Mouse (Mus musculus): ENCODE measurements around the gene AL731706.2. TPM values are rescaled to one million over a fixed set of nuclear protein-coding genes. Genes with fewer than 3 reads are reported as not detected.

The AL731706.2 gene
- polyA plus RNA-seq (2015; fragmentation: Nextera tagmentation; extraction: Ambion mirVana), result 32.4 and 39.0 TPM in 2 replicates

DNA sequence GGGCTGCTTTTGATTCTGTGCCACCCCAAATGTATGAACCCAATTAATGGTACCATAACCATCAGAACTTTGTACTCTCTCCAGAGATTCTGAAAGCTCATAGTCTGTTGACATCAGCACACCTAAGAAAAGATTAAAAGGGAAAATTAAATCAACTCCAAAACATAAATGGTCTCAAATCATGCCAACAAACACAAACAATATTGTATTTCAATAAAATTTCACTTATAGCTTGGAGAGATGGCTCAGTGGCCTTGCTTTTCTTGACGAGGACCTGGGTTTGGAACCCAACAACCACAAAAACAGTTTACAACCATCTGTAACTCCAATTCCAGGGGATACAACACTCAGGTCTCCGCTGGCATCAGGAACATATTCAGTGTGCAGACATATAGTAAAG lies at the start of gene AL731706.2:
Gene AL731706.2, minus strand, starts transcription at position 101 of the 400 bp plus-strand sequence.
- no peak within 1 kb of the TSS for H3K4me2 ChIP-seq (replicated peaks)
- H3K9ac ChIP-seq, result no peak within 1 kb of the TSS
- 89% methylated on average over 2 of the region's 2 CpGs for WGBS
- peaks cover 35% of the 10 kb centered on the region for H3K36me3 ChIP-seq
- no peaks in the 10 kb centered on the region for H3K27me3 ChIP-seq
- H3K4me3 ChIP-seq, result no peak within 1 kb of the TSS
- no peak for ATAC-seq (ENCODE audit: low FRiP score, low read depth)
- no peak within 1 kb of the TSS for H3K27ac ChIP-seq
- H3K4me1 ChIP-seq, result peaks cover 5% of the 10 kb centered on the region; the same call in 1 of the 2 replicates
- H3K9me3 ChIP-seq, result no peaks in the 10 kb centered on the region

- no peak overlapping the region for H3K27ac ChIP-seq
- 60% methylated on average over 4 of the region's 4 CpGs for WGBS
- no peak overlapping the region for H3K4me2 ChIP-seq (replicated peaks)
- no peaks in the 10 kb centered on the region for H3K9me3 ChIP-seq
- no peaks in the 10 kb centered on the region for H3K36me3 ChIP-seq
- H3K27me3 ChIP-seq, result no peaks in the 10 kb centered on the region
- ATAC-seq (ENCODE audit: low FRiP score, low read depth), result no peak
- H3K4me1 ChIP-seq, result peaks cover 10% of the 10 kb centered on the region; the same call in 1 of the 2 replicates
- H3K4me3 ChIP-seq, result no peak overlapping the region
- H3K9ac ChIP-seq, result no peak overlapping the region
Observed at GRCm38 (mm10) chr2:136921003-136921408, 35.5 kb upstream of the AL731706.2 start.

- no peak overlapping the region for H3K4me2 ChIP-seq (replicated peaks)
- H3K36me3 ChIP-seq, result no peaks in the 10 kb centered on the region
- peaks cover 10% of the 10 kb centered on the region; the same call in 1 of the 2 replicates for H3K4me1 ChIP-seq
- no peak overlapping the region for H3K9ac ChIP-seq
- no peak for ATAC-seq (ENCODE audit: low FRiP score, low read depth)
- no peaks in the 10 kb centered on the region for H3K27me3 ChIP-seq
- no peak overlapping the region for H3K4me3 ChIP-seq
- H3K27ac ChIP-seq, result no peak overlapping the region
- WGBS, result 60% methylated on average over 3 of the region's 3 CpGs
- H3K9me3 ChIP-seq, result no peaks in the 10 kb centered on the region
Observed at GRCm38 (mm10) chr2:136920257-136920993, 34.9 kb upstream of the AL731706.2 start.

DNA sequence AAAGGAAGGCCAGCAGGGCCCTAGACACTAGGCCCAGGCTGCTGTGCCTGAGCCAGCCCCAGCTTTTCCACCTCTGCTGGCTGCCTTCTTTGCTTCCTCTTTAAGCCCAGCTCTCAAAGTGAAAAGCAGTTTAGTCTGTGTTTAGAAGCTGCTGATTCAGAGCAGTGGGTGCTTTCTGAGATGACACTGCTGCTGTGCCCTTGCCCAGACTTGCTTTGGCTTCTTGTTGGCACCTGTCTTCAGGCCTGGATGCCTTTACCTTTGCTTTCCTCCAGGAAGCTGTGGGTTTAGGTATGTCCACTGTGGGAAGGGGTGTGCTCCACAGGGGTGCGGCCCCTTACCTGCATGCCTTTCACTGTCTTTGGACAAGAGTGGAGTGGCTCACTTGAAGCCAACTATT lies 34.0 kb upstream of the AL731706.2 start:
- no peaks in the 10 kb centered on the region for H3K9me3 ChIP-seq
- no peak overlapping the region for H3K4me3 ChIP-seq
- H3K4me2 ChIP-seq (replicated peaks), result no peak overlapping the region
- H3K4me1 ChIP-seq, result peaks cover 10% of the 10 kb centered on the region; the same call in 1 of the 2 replicates
- H3K36me3 ChIP-seq, result no peaks in the 10 kb centered on the region
- ATAC-seq (ENCODE audit: low FRiP score, low read depth), result no peak
- H3K9ac ChIP-seq, result no peak overlapping the region
- H3K27ac ChIP-seq, result no peak overlapping the region
- WGBS, result 91% methylated on average over 1 of the region's 1 CpGs
- no peaks in the 10 kb centered on the region for H3K27me3 ChIP-seq

GRCm38 (mm10) chr2:136914334-136914902 lies 28.9 kb upstream of the AL731706.2 start:
- no peaks in the 10 kb centered on the region for H3K36me3 ChIP-seq
- peak; percentile 71; the same call in 1 of the 2 replicates for ATAC-seq (ENCODE audit: low FRiP score, low read depth)
- WGBS, result 54% methylated on average over 3 of the region's 3 CpGs
- H3K4me3 ChIP-seq, result no peak overlapping the region
- H3K27ac ChIP-seq, result no peak overlapping the region
- H3K4me2 ChIP-seq (replicated peaks), result no peak overlapping the region
- H3K4me1 ChIP-seq, result peaks cover 5% of the 10 kb centered on the region; the same call in 1 of the 2 replicates
- H3K9me3 ChIP-seq, result no peaks in the 10 kb centered on the region
- H3K27me3 ChIP-seq, result no peaks in the 10 kb centered on the region
- H3K9ac ChIP-seq, result no peak overlapping the region

DNA sequence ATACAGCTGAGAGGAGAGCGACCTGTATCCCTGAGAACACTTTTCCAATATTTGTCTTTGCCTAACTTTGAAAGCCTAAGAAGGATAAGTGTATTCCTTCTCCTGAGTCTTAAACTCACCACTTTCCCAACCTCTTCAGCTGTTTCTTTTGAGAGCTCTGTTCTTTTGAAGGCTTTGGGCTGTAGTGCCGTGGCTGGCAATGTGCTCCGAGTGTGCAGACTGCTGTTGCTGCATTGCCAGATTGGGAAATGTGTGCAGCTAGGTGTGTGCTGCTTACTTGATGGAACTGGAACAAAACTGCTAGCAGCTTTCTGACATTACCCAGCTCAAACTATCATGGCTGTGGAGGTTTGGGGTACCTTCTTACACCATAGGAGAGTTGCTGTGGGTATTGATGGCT lies 27.5 kb upstream of the AL731706.2 start:
- Histone ChIP-seq H3K36me3 (no peaks in the 10 kb centered on the region), H3K4me2 (replicated peaks) (no peak overlapping the region), H3K27me3 (no peaks in the 10 kb centered on the region), H3K27ac (no peak overlapping the region), H3K4me3 (no peak overlapping the region), H3K9me3 (no peaks in the 10 kb centered on the region), H3K4me1 (peaks cover 5% of the 10 kb centered on the region; the same call in 1 of the 2 replicates), H3K9ac (no peak overlapping the region)
- 83% methylated on average over 3 of the region's 3 CpGs for WGBS
- no peak for ATAC-seq (ENCODE audit: low FRiP score, low read depth)

GRCm38 (mm10) chr2:136911958-136912411 lies 26.5 kb upstream of the AL731706.2 start:
- Histone ChIP-seq H3K9me3 (no peaks in the 10 kb centered on the region), H3K27ac (no peak overlapping the region), H3K27me3 (no peaks in the 10 kb centered on the region), H3K4me1 (peaks cover 5% of the 10 kb centered on the region; the same call in 1 of the 2 replicates), H3K4me3 (no peak overlapping the region), H3K9ac (no peak overlapping the region), H3K36me3 (no peaks in the 10 kb centered on the region), H3K4me2 (replicated peaks) (no peak overlapping the region)
- WGBS, result 34% methylated on average over 4 of the region's 4 CpGs
- no peak for ATAC-seq (ENCODE audit: low FRiP score, low read depth)

GRCm38 (mm10) chr2:136909298-136909697 lies 23.8 kb upstream of the AL731706.2 start:
- Histone ChIP-seq H3K4me2 (replicated peaks) (no peak overlapping the region), H3K36me3 (peaks cover 9% of the 10 kb centered on the region), H3K4me3 (no peak overlapping the region), H3K4me1 (peaks cover 5% of the 10 kb centered on the region; the same call in 1 of the 2 replicates), H3K9me3 (no peaks in the 10 kb centered on the region), H3K27ac (no peak overlapping the region), H3K9ac (no peak overlapping the region), H3K27me3 (no peaks in the 10 kb centered on the region)
- ATAC-seq (ENCODE audit: low FRiP score, low read depth), result no peak
- WGBS, result 91% methylated on average over 2 of the region's 2 CpGs

DNA sequence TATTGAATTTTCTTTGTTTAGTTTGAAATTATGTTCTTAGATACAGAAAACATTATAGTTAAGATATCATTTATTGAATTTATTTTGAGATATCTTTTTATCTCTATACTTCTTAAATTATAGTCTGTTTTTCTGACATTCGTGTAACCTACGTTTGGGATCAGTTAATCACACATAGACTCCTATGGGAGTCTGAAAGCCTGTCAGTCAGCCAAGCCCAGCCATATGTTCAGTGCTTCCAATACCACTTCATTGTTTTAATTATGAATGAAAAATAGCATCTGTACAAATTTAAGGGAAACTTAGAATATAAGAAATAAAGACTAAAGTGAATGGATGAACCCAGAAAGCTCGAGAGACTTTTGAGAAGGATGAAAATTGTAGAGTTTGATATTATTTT lies 23.1 kb upstream of the AL731706.2 start:
- Histone ChIP-seq H3K4me3 (no peak overlapping the region), H3K27ac (no peak overlapping the region), H3K9me3 (no peaks in the 10 kb centered on the region), H3K9ac (no peak overlapping the region), H3K4me1 (peaks cover 5% of the 10 kb centered on the region; the same call in 1 of the 2 replicates), H3K36me3 (peaks cover 9% of the 10 kb centered on the region), H3K4me2 (replicated peaks) (no peak overlapping the region), H3K27me3 (no peaks in the 10 kb centered on the region)
- 81% methylated on average over 3 of the region's 3 CpGs for WGBS
- no peak for ATAC-seq (ENCODE audit: low FRiP score, low read depth)

GRCm38 (mm10) chr2:136896131-136896530 lies 10.7 kb upstream of the AL731706.2 start:
- Histone ChIP-seq H3K36me3 (no peaks in the 10 kb centered on the region), H3K27me3 (no peaks in the 10 kb centered on the region), H3K9ac (no peak overlapping the region), H3K27ac (no peak overlapping the region), H3K4me2 (replicated peaks) (no peak overlapping the region), H3K9me3 (no peaks in the 10 kb centered on the region), H3K4me3 (no peak overlapping the region), H3K4me1 (peaks cover 6% of the 10 kb centered on the region; the same call in 1 of the 2 replicates)
- no peak for ATAC-seq (ENCODE audit: low FRiP score, low read depth)
- WGBS, result 78% methylated on average over 2 of the region's 2 CpGs

- Histone ChIP-seq H3K27ac (no peak overlapping the region), H3K9ac (no peak overlapping the region), H3K4me1 (peaks cover 11% of the 10 kb centered on the region), H3K4me2 (replicated peaks) (no peak overlapping the region), H3K27me3 (no peaks in the 10 kb centered on the region), H3K36me3 (no peaks in the 10 kb centered on the region), H3K4me3 (no peak overlapping the region), H3K9me3 (no peaks in the 10 kb centered on the region)
- WGBS, result 82% methylated on average over 2 of the region's 2 CpGs
- ATAC-seq (ENCODE audit: low FRiP score, low read depth), result no peak
Observed at GRCm38 (mm10) chr2:136894494-136894893, 9.0 kb upstream of the AL731706.2 start.

GRCm38 (mm10) chr2:136891951-136892371 lies 6.5 kb upstream of the AL731706.2 start:
- H3K9ac ChIP-seq, result peak overlapping the region; percentile 72
- peak overlapping the region; percentile 62; the same call in 1 of the 2 replicates for H3K27ac ChIP-seq
- peak overlapping the region; percentile 56 for H3K4me2 ChIP-seq (replicated peaks)
- H3K4me1 ChIP-seq, result peaks cover 11% of the 10 kb centered on the region
- peak overlapping the region; percentile 63 for H3K4me3 ChIP-seq
- under 1% methylated on average over 23 of the region's 23 CpGs for WGBS
- peak; percentile 85 for ATAC-seq (ENCODE audit: low FRiP score, low read depth)
- H3K27me3 ChIP-seq, result no peaks in the 10 kb centered on the region
- H3K36me3 ChIP-seq, result no peaks in the 10 kb centered on the region
- H3K9me3 ChIP-seq, result no peaks in the 10 kb centered on the region

Data from limb, embryonic 13.5 days (tissue).